In the genomic region with DNA sequence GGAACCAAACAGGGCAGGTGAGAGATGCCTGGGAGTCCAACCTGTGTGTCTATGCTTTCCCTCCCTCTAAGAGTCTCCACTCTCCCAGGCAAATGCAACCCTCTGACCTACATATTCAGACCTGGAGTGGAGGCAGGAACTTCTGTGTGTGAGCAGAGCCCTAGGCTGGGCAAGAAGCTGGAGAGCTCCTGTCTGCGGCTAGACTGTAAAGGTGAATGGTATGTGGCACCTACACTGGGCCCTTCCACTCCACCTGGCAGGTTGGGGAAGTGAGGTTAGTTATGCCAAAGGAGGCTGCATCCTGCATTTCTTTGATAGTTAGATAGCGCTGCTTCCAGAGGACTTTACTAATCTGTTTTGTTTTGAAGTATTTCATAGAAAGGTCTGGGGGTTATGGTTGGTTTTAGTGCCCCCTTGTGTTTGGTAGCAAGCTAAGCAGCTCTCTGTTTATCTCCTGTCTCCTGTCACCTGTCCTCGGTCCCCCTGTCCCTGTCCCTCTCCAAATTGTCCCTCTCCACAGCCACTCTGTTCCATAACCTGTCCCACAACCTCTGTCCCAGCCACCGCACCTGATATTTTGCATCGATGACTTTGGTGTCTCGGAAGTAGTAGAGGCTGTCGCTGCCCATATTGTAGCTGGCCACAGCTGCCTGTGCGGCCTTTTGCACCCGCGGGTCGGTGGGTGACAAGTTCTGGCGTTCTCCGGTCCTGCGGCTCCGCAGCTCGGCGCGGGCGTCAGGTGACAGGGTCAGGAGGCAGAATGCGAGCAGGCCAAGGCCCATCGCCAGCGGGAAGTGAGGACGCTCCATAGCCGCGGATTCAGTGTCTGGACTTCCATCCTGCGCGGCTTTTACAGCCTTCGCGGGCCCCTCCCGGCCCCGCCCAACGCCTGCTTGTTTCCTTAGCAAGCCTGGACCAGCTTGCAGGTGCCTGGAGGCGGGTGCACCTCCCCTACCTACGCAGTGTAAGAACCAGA, we compare ENCODE assay signal across 9 mouse cellular contexts. TPM values are rescaled to one million over a fixed set of nuclear protein-coding genes. Genes with fewer than 3 reads are reported as not detected.
DNase-seq lines count a peak whose midpoint lies in the region; ATAC-seq lines count a peak whose summit lies in the region.
"Had no signal": no experiment of that assay in that cellular context is flagged by ENCODE, and none has a peak within 500 bp of the region (broad histone marks: within the 10 kb centered on the region; RNA-seq: fewer than 3 reads in every experiment).

No protein-coding gene starts in this region.

- peak; percentile 20 to 23 for DNase-seq in spleen, postnatal 10 days (ENCODE audit: low spot score in 2 of 2)
- no peak for DNase-seq in spleen, postnatal 36 days (ENCODE audit: low spot score in 2 of 2)
- peak; percentile 64 for DNase-seq in forebrain, embryonic 14.5 days (ENCODE audit: low spot score)
- DNase-seq in limb, embryonic 11.5 days (ENCODE audit: low spot score): peak; percentile 48
- DNase-seq in thymus, postnatal 25 days: peak; percentile 27

- peak overlapping the region; percentile 65 for H3K4me2 ChIP-seq in forebrain, embryonic 14.5 days (ENCODE audit: low read length)
- peak overlapping the region; percentile 73 for H3K4me2 ChIP-seq in hindbrain, embryonic 13.5 days
- H3K4me2 ChIP-seq in limb, embryonic 11.5 days (ENCODE audit: low read depth, severe bottlenecking): peak overlapping the region; percentile 71

- ATAC-seq in cerebellum, adult (ENCODE audit: insufficient number of reproducible peaks, low FRiP score, low TSS enrichment): peak; percentile 64; the same call in 1 of the 2 replicates
- 0 out of 2 replicates have a peak, but pooled peaks have one; percentile 29 for ATAC-seq in forebrain, embryonic 14.5 days
- 0 out of 2 replicates have a peak, but pooled peaks have one; percentile 59 for ATAC-seq in hindbrain, embryonic 13.5 days (ENCODE audit: low FRiP score)
- no peak for ATAC-seq in limb, embryonic 11.5 days (ENCODE audit: insufficient number of reproducible peaks, low FRiP score, low TSS enrichment, low read depth)
- 0 out of 2 replicates have a peak, but pooled peaks have one; percentile 41 for ATAC-seq in monocyte, adult 5-6 weeks (replicated peaks; ENCODE audit: insufficient number of reproducible peaks, low FRiP score, low TSS enrichment, poor library complexity, severe bottlenecking)

- H3K27ac ChIP-seq in forebrain, embryonic 14.5 days (ENCODE audit: low read depth, low read length): no peak overlapping the region
- H3K27ac ChIP-seq in hindbrain, embryonic 13.5 days: no peak overlapping the region
- no peak overlapping the region for H3K27ac ChIP-seq in limb, embryonic 11.5 days (replicated peaks; ENCODE audit: low read depth, low read length)

- peak overlapping the region; percentile 27 for H3K4me3 ChIP-seq in forebrain, embryonic 14.5 days (ENCODE audit: low read depth, low read length)
- H3K4me3 ChIP-seq in hindbrain, embryonic 13.5 days: peak overlapping the region; percentile 42
- peak overlapping the region; percentile 33 for H3K4me3 ChIP-seq in limb, embryonic 11.5 days (ENCODE audit: low read depth, low read length)

- H3K9ac ChIP-seq in forebrain, embryonic 14.5 days (ENCODE audit: low read length): peak overlapping the region; percentile 68
- H3K9ac ChIP-seq in hindbrain, embryonic 13.5 days: peak overlapping the region; percentile 79
- peak overlapping the region; percentile 50 for H3K9ac ChIP-seq in limb, embryonic 11.5 days (ENCODE audit: low read length)

- no peaks in the 10 kb centered on the region for H3K36me3 ChIP-seq in forebrain, embryonic 14.5 days (ENCODE audit: control insufficient read depth, insufficient read depth, low read length)
- H3K36me3 ChIP-seq in hindbrain, embryonic 13.5 days: no peaks in the 10 kb centered on the region
- no peaks in the 10 kb centered on the region for H3K36me3 ChIP-seq in limb, embryonic 11.5 days (ENCODE audit: control insufficient read depth, insufficient read depth, low read length)

- H3K27me3 ChIP-seq in forebrain, embryonic 14.5 days (replicated peaks; ENCODE audit: control insufficient read depth, insufficient read depth, low read length): no peaks in the 10 kb centered on the region
- peaks cover 6% of the 10 kb centered on the region; the same call in 1 of the 2 replicates for H3K27me3 ChIP-seq in hindbrain, embryonic 13.5 days
- H3K27me3 ChIP-seq in limb, embryonic 11.5 days (ENCODE audit: control insufficient read depth, insufficient read depth, low read length): 0 out of 2 replicates have a peak, but pooled peaks cover 4% of the 10 kb centered on the region

- no peaks in the 10 kb centered on the region for H3K9me3 ChIP-seq in forebrain, embryonic 14.5 days (replicated peaks; ENCODE audit: control insufficient read depth, low read length)
- H3K9me3 ChIP-seq in hindbrain, embryonic 13.5 days: no peaks in the 10 kb centered on the region
- H3K9me3 ChIP-seq in limb, embryonic 11.5 days (ENCODE audit: control insufficient read depth, low read length): no peaks in the 10 kb centered on the region

- 5% methylated on average over 34 of the region's 34 CpGs for WGBS in forebrain, embryonic 14.5 days
- WGBS in hindbrain, embryonic 13.5 days: 7% methylated on average over 34 of the region's 34 CpGs
- 5% methylated on average over 34 of the region's 34 CpGs for WGBS in limb, embryonic 11.5 days

- peaks cover 4% of the 10 kb centered on the region; the same call in 1 of the 2 replicates for H3K4me1 ChIP-seq in forebrain, embryonic 14.5 days (ENCODE audit: control insufficient read depth, insufficient read depth, low read length)
- peaks cover 6% of the 10 kb centered on the region for H3K4me1 ChIP-seq in hindbrain, embryonic 13.5 days (replicated peaks)
- peaks cover 3% of the 10 kb centered on the region; the same call in 1 of the 2 replicates for H3K4me1 ChIP-seq in limb, embryonic 11.5 days (ENCODE audit: control insufficient read depth, insufficient read depth, low read length)

RNA-seq across cellular contexts. Expression of a gene that starts 0.6 kb away (rescaled TPM):
- 4.0 and 5.6 TPM in 2 replicates for polyA plus RNA-seq in forebrain, embryonic 14.5 days (2014; fragmentation: Nextera tagmentation; extraction: Ambion mirVana)
- 5.4 and 6.3 TPM in 2 replicates for polyA plus RNA-seq in hindbrain, embryonic 13.5 days (2015; fragmentation: Nextera tagmentation; extraction: Ambion mirVana)
- polyA plus RNA-seq in limb, embryonic 11.5 days (2014; fragmentation: Nextera tagmentation; extraction: Ambion mirVana): 0.64 and 1.2 TPM in 2 replicates
- total RNA-seq in monocyte, adult 5-6 weeks (2017): 1.1 TPM in 1 of 3 replicates, not detected in the others

RNA-seq across cellular contexts. Expression of a gene that starts 13.3 kb away (rescaled TPM):
- not detected in 2 replicates for polyA plus RNA-seq in forebrain, embryonic 14.5 days (2014; fragmentation: Nextera tagmentation; extraction: Ambion mirVana)
- not detected in 2 replicates for polyA plus RNA-seq in hindbrain, embryonic 13.5 days (2015; fragmentation: Nextera tagmentation; extraction: Ambion mirVana)
- polyA plus RNA-seq in limb, embryonic 11.5 days (2014; fragmentation: Nextera tagmentation; extraction: Ambion mirVana): not detected in 2 replicates
- not detected in 3 replicates for total RNA-seq in monocyte, adult 5-6 weeks (2017)
- polyA plus RNA-seq: frontal cortex, adult 2 months had no signal

RNA-seq across cellular contexts. Expression of a gene that starts 17.7 kb away (rescaled TPM):
- polyA plus RNA-seq in forebrain, embryonic 14.5 days (2014; fragmentation: Nextera tagmentation; extraction: Ambion mirVana): 33.0 and 36.2 TPM in 2 replicates
- polyA plus RNA-seq in hindbrain, embryonic 13.5 days (2015; fragmentation: Nextera tagmentation; extraction: Ambion mirVana): 53.3 and 56.4 TPM in 2 replicates
- polyA plus RNA-seq in limb, embryonic 11.5 days (2014; fragmentation: Nextera tagmentation; extraction: Ambion mirVana): 78.9 and 89.3 TPM in 2 replicates
- total RNA-seq in monocyte, adult 5-6 weeks (2017): 29.9 to 38.8 TPM (median 33.8 TPM) in 3 replicates

RNA-seq across cellular contexts. Expression of a gene that starts 18.2 kb away (rescaled TPM):
- polyA plus RNA-seq in forebrain, embryonic 14.5 days (2014; fragmentation: Nextera tagmentation; extraction: Ambion mirVana): 417 and 471 TPM in 2 replicates
- 330 and 334 TPM in 2 replicates for polyA plus RNA-seq in hindbrain, embryonic 13.5 days (2015; fragmentation: Nextera tagmentation; extraction: Ambion mirVana)
- polyA plus RNA-seq in limb, embryonic 11.5 days (2014; fragmentation: Nextera tagmentation; extraction: Ambion mirVana): 522 and 532 TPM in 2 replicates
- 9.9 to 29.1 TPM (median 22.3 TPM) in 3 replicates for total RNA-seq in monocyte, adult 5-6 weeks (2017)

RNA-seq across cellular contexts. Expression of a gene that starts 39.7 kb away (rescaled TPM):
- polyA plus RNA-seq in forebrain, embryonic 14.5 days (2014; fragmentation: Nextera tagmentation; extraction: Ambion mirVana): 58.3 and 64.2 TPM in 2 replicates
- 72.1 and 73.0 TPM in 2 replicates for polyA plus RNA-seq in hindbrain, embryonic 13.5 days (2015; fragmentation: Nextera tagmentation; extraction: Ambion mirVana)
- 87.1 and 92.5 TPM in 2 replicates for polyA plus RNA-seq in limb, embryonic 11.5 days (2014; fragmentation: Nextera tagmentation; extraction: Ambion mirVana)
- 133 to 142 TPM (median 133 TPM) in 3 replicates for total RNA-seq in monocyte, adult 5-6 weeks (2017)

Comparison
In these comparisons a context has a peak if more than half of its experiments do, and no peak if none do; other contexts are left out.
1. DNase-seq: peak in spleen, postnatal 10 days (2 of 2), forebrain, embryonic 14.5 days (single experiment), limb, embryonic 11.5 days (single experiment) and thymus, postnatal 25 days (single experiment); none in spleen, postnatal 36 days (0 of 2).
2. Peak in every context shown above with its lines, with median percentiles within 50 percentile points of each other: H3K4me2 ChIP-seq, H3K4me3 ChIP-seq and H3K9ac ChIP-seq.